Mouse (Mus musculus): Measurements from ENCODE around the gene Tnfrsf13c.
A peak's percentile ranks its signal among the peaks of the same experiment; 100 is the strongest.
"Not testable (repeated sequence)": the region's sequence is repeated elsewhere in the genome, so short reads cannot be mapped to it uniquely, and the experiment has no call there.

Tnfrsf13c gene

GRCm38 (mm10) chr15:82223657-82224601 is at the start of gene Tnfrsf13c:
Tnfrsf13c (minus strand) TSS chr15:82224369.
- DNase-seq (ENCODE audit: low read depth in 2 of 2, low spot score in 2 of 2): peak; percentile 43 to 47

- no peak for DNase-seq (ENCODE audit: low read depth in 2 of 2, low spot score in 2 of 2)
These were observed 48.1 kb upstream of the Tnfrsf13c start for GRCm38 (mm10) chr15:82272295-82272694.

GRCm38 (mm10) chr15:82271201-82271600 is 47.0 kb upstream of the Tnfrsf13c start:
- peak in 1 of 2 experiments; percentile 19 for DNase-seq (ENCODE audit: low read depth in 2 of 2, low spot score in 2 of 2)

- DNase-seq (ENCODE audit: low read depth in 2 of 2, low spot score in 2 of 2): no peak
These were observed 44.6 kb upstream of the Tnfrsf13c start for GRCm38 (mm10) chr15:82268783-82269182.

GRCm38 (mm10) chr15:82268185-82268584 is 44.0 kb upstream of the Tnfrsf13c start:
- DNase-seq (ENCODE audit: low read depth in 2 of 2, low spot score in 2 of 2): no peak

- peak; percentile 64 to 72 for DNase-seq (ENCODE audit: low read depth in 2 of 2, low spot score in 2 of 2)
These were observed 42.2 kb upstream of the Tnfrsf13c start for GRCm38 (mm10) chr15:82266356-82266755.

GRCm38 (mm10) chr15:82259510-82259909 is 35.3 kb upstream of the Tnfrsf13c start:
- peak; percentile 74 to 75 for DNase-seq (ENCODE audit: low read depth in 2 of 2, low spot score in 2 of 2)

GRCm38 (mm10) chr15:82255944-82256383 is 31.8 kb upstream of the Tnfrsf13c start:
- no peak for DNase-seq (ENCODE audit: low read depth in 2 of 2, low spot score in 2 of 2)

GRCm38 (mm10) chr15:82255248-82255647 is 31.1 kb upstream of the Tnfrsf13c start:
- DNase-seq (ENCODE audit: low read depth in 2 of 2, low spot score in 2 of 2): no peak

GRCm38 (mm10) chr15:82252097-82252496 is 27.9 kb upstream of the Tnfrsf13c start, which contains the start of gene 1500009C09Rik:
1500009C09Rik (plus strand) TSS chr15:82252397.
- DNase-seq (ENCODE audit: low read depth in 2 of 2, low spot score in 2 of 2): no peak

GRCm38 (mm10) chr15:82251579-82251978 is 27.4 kb upstream of the Tnfrsf13c start:
- DNase-seq (ENCODE audit: low read depth in 2 of 2, low spot score in 2 of 2): no peak

- no peak for DNase-seq (ENCODE audit: low read depth in 2 of 2, low spot score in 2 of 2)
These were observed 23.1 kb upstream of the Tnfrsf13c start for GRCm38 (mm10) chr15:82247131-82247776.

- DNase-seq (ENCODE audit: low read depth in 2 of 2, low spot score in 2 of 2): not testable (repeated sequence)
These were observed 20.6 kb upstream of the Tnfrsf13c start for GRCm38 (mm10) chr15:82244805-82245161.

GRCm38 (mm10) chr15:82244115-82244804 is 20.1 kb upstream of the Tnfrsf13c start, which contains the start of gene Cenpm:
Cenpm (minus strand) TSS chr15:82244748.
- peak; percentile 83 to 91 for DNase-seq (ENCODE audit: low read depth in 2 of 2, low spot score in 2 of 2)

GRCm38 (mm10) chr15:82243742-82244114 is 19.6 kb upstream of the Tnfrsf13c start:
- no peak for DNase-seq (ENCODE audit: low read depth in 2 of 2, low spot score in 2 of 2)

- DNase-seq (ENCODE audit: low read depth in 2 of 2, low spot score in 2 of 2): no peak
These were observed 19.1 kb upstream of the Tnfrsf13c start for GRCm38 (mm10) chr15:82243311-82243710.

GRCm38 (mm10) chr15:82236565-82236964 is 12.4 kb upstream of the Tnfrsf13c start:
- DNase-seq (ENCODE audit: low read depth in 2 of 2, low spot score in 2 of 2): peak; percentile 86 to 89

GRCm38 (mm10) chr15:82235661-82236060 is 11.5 kb upstream of the Tnfrsf13c start:
- DNase-seq (ENCODE audit: low read depth in 2 of 2, low spot score in 2 of 2): no peak

- no peak for DNase-seq (ENCODE audit: low read depth in 2 of 2, low spot score in 2 of 2)
These were observed 8.5 kb upstream of the Tnfrsf13c start for GRCm38 (mm10) chr15:82232651-82233050.

- DNase-seq (ENCODE audit: low read depth in 2 of 2, low spot score in 2 of 2): no peak
These were observed 7.6 kb upstream of the Tnfrsf13c start for GRCm38 (mm10) chr15:82231591-82232378.

- no peak for DNase-seq (ENCODE audit: low read depth in 2 of 2, low spot score in 2 of 2)
These were observed 6.9 kb upstream of the Tnfrsf13c start for GRCm38 (mm10) chr15:82231100-82231499.
